ENCODE assay signal across 9 mouse cellular contexts in the genomic region with DNA sequence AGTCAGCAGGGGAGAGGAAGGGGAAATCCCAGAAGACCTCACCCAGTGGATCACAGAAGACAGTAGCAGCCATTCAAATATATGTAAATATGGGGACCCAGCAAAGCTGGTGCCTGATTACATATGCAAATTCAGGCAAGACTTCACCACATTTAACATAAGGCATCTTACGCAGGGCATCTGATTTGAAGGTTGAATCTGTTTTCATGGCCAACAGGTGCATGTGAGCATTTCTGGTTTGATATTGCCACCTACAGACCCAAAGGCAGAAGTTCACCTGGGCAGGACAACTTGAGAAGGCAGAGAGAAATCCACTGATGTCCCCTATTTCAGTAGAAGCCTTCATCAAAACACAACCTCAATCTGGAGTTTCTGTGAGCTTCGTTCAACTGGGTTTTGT. TPM values are rescaled to one million over a fixed set of nuclear protein-coding genes. Genes with fewer than 3 reads are reported as not detected.
DNase-seq lines count a peak whose midpoint lies in the region; ATAC-seq and TF ChIP-seq lines count a peak whose summit lies in the region.
"Had no signal": no experiment of that assay in that cellular context is flagged by ENCODE, and none has a peak within 500 bp of the region (broad histone marks: within the 10 kb centered on the region; RNA-seq: fewer than 3 reads in every experiment).

No protein-coding gene starts in this region.

- no peak overlapping the region for H3K4me2 ChIP-seq in kidney, embryonic 15.5 days
- no peak overlapping the region for H3K4me2 ChIP-seq in midbrain, embryonic 15.5 days

- peak; percentile 2 for DNase-seq in kidney, adult 8-10 months
- DNase-seq in spleen, adult 2 months (ENCODE audit: low read depth in 1 of 2, low spot score in 2 of 2) = peak; percentile 7 to 25
- DNase-seq in spleen, postnatal 4 days (ENCODE audit: low spot score in 2 of 2) = no peak
- no peak for DNase-seq in frontal cortex, postnatal 14 days (ENCODE audit: low spot score in 2 of 2)
- DNase-seq: lung, adult 18-20 months had no signal

- WGBS in kidney, embryonic 15.5 days = 54% methylated on average over 2 of the region's 2 CpGs
- 61% methylated on average over 2 of the region's 2 CpGs for WGBS in spleen, adult 2 months
- WGBS in midbrain, embryonic 15.5 days = 42% methylated on average over 2 of the region's 2 CpGs

- peak; percentile 27; the same call in 1 of the 2 replicates for TF ChIP-seq CTCF in spleen, adult 2 months (IDR thresholded peaks at IDR 0.05; ENCODE audit: extremely low read depth, insufficient read depth, insufficient read length, insufficient replicate concordance)
- TF ChIP-seq CTCF in cortical plate, adult 2 months (IDR thresholded peaks at IDR 0.05; ENCODE audit: extremely low read depth, insufficient read depth, low read length) = peak; percentile 57

- H3K4me3 ChIP-seq in kidney, embryonic 15.5 days (replicated peaks) = no peak overlapping the region
- H3K4me3 ChIP-seq in spleen, adult 2 months (ENCODE audit: extremely low read depth, insufficient read depth, insufficient read length) = no peak overlapping the region
- H3K4me3 ChIP-seq in cortical plate, adult 2 months (ENCODE audit: insufficient read depth, low read length) = no peak overlapping the region
- H3K4me3 ChIP-seq in midbrain, embryonic 15.5 days = no peak overlapping the region
- H3K4me3 ChIP-seq: forebrain, embryonic 10.5 days had no signal

- no peaks in the 10 kb centered on the region for H3K27me3 ChIP-seq in kidney, embryonic 15.5 days
- no peaks in the 10 kb centered on the region for H3K27me3 ChIP-seq in spleen, adult 2 months (ENCODE audit: control insufficient read depth, insufficient read depth, low read length)
- no peaks in the 10 kb centered on the region for H3K27me3 ChIP-seq in midbrain, embryonic 15.5 days (replicated peaks)

- no peaks in the 10 kb centered on the region for H3K9me3 ChIP-seq in kidney, embryonic 15.5 days (replicated peaks)
- no peaks in the 10 kb centered on the region for H3K9me3 ChIP-seq in midbrain, embryonic 15.5 days
- H3K9me3 ChIP-seq: forebrain, embryonic 10.5 days had no signal

- no peak for ATAC-seq in kidney, embryonic 15.5 days (replicated peaks; ENCODE audit: low FRiP score)
- ATAC-seq in midbrain, embryonic 15.5 days (replicated peaks) = no peak

- H3K9ac ChIP-seq in kidney, embryonic 15.5 days = no peak overlapping the region
- H3K9ac ChIP-seq in midbrain, embryonic 15.5 days = no peak overlapping the region

- no peaks in the 10 kb centered on the region for H3K36me3 ChIP-seq in kidney, embryonic 15.5 days
- no peaks in the 10 kb centered on the region for H3K36me3 ChIP-seq in spleen, adult 2 months (ENCODE audit: control insufficient read depth, insufficient read depth, low read length)
- no peaks in the 10 kb centered on the region for H3K36me3 ChIP-seq in midbrain, embryonic 15.5 days (replicated peaks)
- H3K36me3 ChIP-seq: forebrain, embryonic 10.5 days had no signal

- no peak for TF ChIP-seq POLR2A in spleen, adult 2 months (IDR thresholded peaks at IDR 0.05; ENCODE audit: low read depth, low read length)
- no peak for TF ChIP-seq POLR2A in cortical plate, adult 2 months (IDR thresholded peaks at IDR 0.05; ENCODE audit: extremely low read depth, insufficient read depth, low read length)

- no peak overlapping the region for H3K27ac ChIP-seq in kidney, embryonic 15.5 days
- H3K27ac ChIP-seq in spleen, adult 2 months (ENCODE audit: insufficient read depth, low read length) = no peak overlapping the region
- H3K27ac ChIP-seq in cortical plate, adult 2 months (ENCODE audit: insufficient read depth, low read length) = no peak overlapping the region
- no peak overlapping the region for H3K27ac ChIP-seq in midbrain, embryonic 15.5 days
- H3K27ac ChIP-seq: forebrain, embryonic 10.5 days had no signal

- no peaks in the 10 kb centered on the region for H3K4me1 ChIP-seq in kidney, embryonic 15.5 days
- H3K4me1 ChIP-seq in spleen, adult 2 months (ENCODE audit: control insufficient read depth, insufficient read depth, insufficient read length) = no peaks in the 10 kb centered on the region
- no peaks in the 10 kb centered on the region for H3K4me1 ChIP-seq in cortical plate, adult 2 months (ENCODE audit: control insufficient read depth, insufficient read depth, low read length)
- no peaks in the 10 kb centered on the region for H3K4me1 ChIP-seq in midbrain, embryonic 15.5 days
- H3K4me1 ChIP-seq: forebrain, embryonic 10.5 days had no signal

RNA-seq across cellular contexts. Expression of gene Cd40lg, which starts 48.8 kb away (rescaled TPM):
- polyA plus RNA-seq in kidney, embryonic 15.5 days (2015; fragmentation: Nextera tagmentation; extraction: Ambion mirVana) = not detected in 2 replicates
- polyA plus RNA-seq in spleen, adult 2 months (2012; rRNA removed) = 1.6 and 1.9 TPM in 2 replicates
- not detected in 2 replicates for polyA plus RNA-seq in cortical plate, adult 2 months (2012; rRNA removed)
- not detected in 2 replicates for polyA plus RNA-seq in midbrain, embryonic 15.5 days (2015; fragmentation: Nextera tagmentation; extraction: Ambion mirVana)
- polyA plus RNA-seq: forebrain, embryonic 10.5 days had no signal

Comparison
In these comparisons a context has a peak if more than half of its experiments do, and no peak if none do; other contexts are left out.
1. DNase-seq: peak in kidney, adult 8-10 months (2 of 2) and spleen, adult 2 months (2 of 2); none in spleen, postnatal 4 days (0 of 2) and frontal cortex, postnatal 14 days (0 of 2).